Mouse (Mus musculus) activated CD4-positive, CD25-positive, alpha-beta regulatory T cell, adult 4 months (primary cell): ENCODE measurements around the gene Slc25a10. TPM values are rescaled to one million over a fixed set of nuclear protein-coding genes. Genes with fewer than 3 reads are reported as not detected.
"Not testable (repeated sequence)": the region's sequence is repeated elsewhere in the genome, so short reads cannot be mapped to it uniquely, and the experiment has no call there.

Experiments used
- ATAC-seq: one replicate; pipeline ENCODE4 v1.8.0; 2017
- polyA plus RNA-seq, 2 experiments: library from polyadenylated mRNA; unstranded; fragments of 100-300 nt; shearing (Covaris generic); gene quantifications; one replicate each; pipeline ENCODE4 v1.2.1; 2017

Gene Slc25a10
- polyA plus RNA-seq, 2 experiments from 2014 or later: 9.7 to 12.3 TPM

- peak; percentile 40 for ATAC-seq
Observed at GRCm38 (mm10) chr11:120510375-120511030, 18.9 kb downstream of the Slc25a10 start.

GRCm38 (mm10) chr11:120512790-120513453 is 21.3 kb downstream of the Slc25a10 start:
- ATAC-seq: no peak

GRCm38 (mm10) chr11:120514262-120514661 is 22.6 kb downstream of the Slc25a10 start:
- not testable (repeated sequence) for ATAC-seq

- peak; percentile 54 for ATAC-seq
Observed at GRCm38 (mm10) chr11:120515611-120516010, 24.0 kb downstream of the Slc25a10 start.

- ATAC-seq: no peak
Observed at GRCm38 (mm10) chr11:120517147-120517546, 25.5 kb downstream of the Slc25a10 start.

GRCm38 (mm10) chr11:120518027-120518426 is 26.4 kb downstream of the Slc25a10 start:
- no peak for ATAC-seq

GRCm38 (mm10) chr11:120518558-120518957 is 26.9 kb downstream of the Slc25a10 start:
- ATAC-seq: no peak

- no peak for ATAC-seq
Observed at GRCm38 (mm10) chr11:120519738-120520137, 28.1 kb downstream of the Slc25a10 start.

- no peak for ATAC-seq
Observed at GRCm38 (mm10) chr11:120520498-120520897, 28.9 kb downstream of the Slc25a10 start.

GRCm38 (mm10) chr11:120520967-120521540 is 29.4 kb downstream of the Slc25a10 start:
- no peak for ATAC-seq

GRCm38 (mm10) chr11:120522581-120522980 is 30.9 kb downstream of the Slc25a10 start:
- ATAC-seq: no peak

- no peak for ATAC-seq
Observed at GRCm38 (mm10) chr11:120525959-120526358, 34.3 kb downstream of the Slc25a10 start.

GRCm38 (mm10) chr11:120527690-120528354 is 36.2 kb downstream of the Slc25a10 start:
- ATAC-seq: no peak

GRCm38 (mm10) chr11:120528903-120529302 is 37.3 kb downstream of the Slc25a10 start:
- no peak for ATAC-seq

- ATAC-seq: no peak
Observed at GRCm38 (mm10) chr11:120530085-120530964, 38.7 kb downstream of the Slc25a10 start, which contains the start of gene Gcgr. TSS of gene Gcgr (plus strand) at chr11:120530699.

- no peak for ATAC-seq
Observed at GRCm38 (mm10) chr11:120531646-120532045, 40.0 kb downstream of the Slc25a10 start.

- no peak for ATAC-seq
Observed at GRCm38 (mm10) chr11:120534093-120534492, 42.5 kb downstream of the Slc25a10 start.

- ATAC-seq: no peak
Observed at GRCm38 (mm10) chr11:120535145-120535544, 43.5 kb downstream of the Slc25a10 start.

GRCm38 (mm10) chr11:120535804-120536203 is 44.2 kb downstream of the Slc25a10 start:
- ATAC-seq: no peak

GRCm38 (mm10) chr11:120538485-120538884 is 46.8 kb downstream of the Slc25a10 start:
- no peak for ATAC-seq

GRCm38 (mm10) chr11:120538955-120539284 is 47.3 kb downstream of the Slc25a10 start:
- no peak for ATAC-seq

GRCm38 (mm10) chr11:120539285-120540014 is 47.8 kb downstream of the Slc25a10 start:
- ATAC-seq: no peak
